Mouse (Mus musculus) megakaryocyte-erythroid progenitor cell, adult 5 weeks (primary cell): ENCODE results near the gene Tcf25. TPM values are rescaled to one million over a fixed set of nuclear protein-coding genes. Genes with fewer than 3 reads are reported as not detected.

Experiments used
- polyA plus RNA-seq: library from polyadenylated mRNA; stranded (reverse); fragments of >175 nt; gene quantifications from 2 replicates; pipeline ENCODE4 v1.2.3, GENCODE M21; 2012

Tcf25 gene
- 86.9 and 109 TPM in 2 replicates for polyA plus RNA-seq

DNA sequence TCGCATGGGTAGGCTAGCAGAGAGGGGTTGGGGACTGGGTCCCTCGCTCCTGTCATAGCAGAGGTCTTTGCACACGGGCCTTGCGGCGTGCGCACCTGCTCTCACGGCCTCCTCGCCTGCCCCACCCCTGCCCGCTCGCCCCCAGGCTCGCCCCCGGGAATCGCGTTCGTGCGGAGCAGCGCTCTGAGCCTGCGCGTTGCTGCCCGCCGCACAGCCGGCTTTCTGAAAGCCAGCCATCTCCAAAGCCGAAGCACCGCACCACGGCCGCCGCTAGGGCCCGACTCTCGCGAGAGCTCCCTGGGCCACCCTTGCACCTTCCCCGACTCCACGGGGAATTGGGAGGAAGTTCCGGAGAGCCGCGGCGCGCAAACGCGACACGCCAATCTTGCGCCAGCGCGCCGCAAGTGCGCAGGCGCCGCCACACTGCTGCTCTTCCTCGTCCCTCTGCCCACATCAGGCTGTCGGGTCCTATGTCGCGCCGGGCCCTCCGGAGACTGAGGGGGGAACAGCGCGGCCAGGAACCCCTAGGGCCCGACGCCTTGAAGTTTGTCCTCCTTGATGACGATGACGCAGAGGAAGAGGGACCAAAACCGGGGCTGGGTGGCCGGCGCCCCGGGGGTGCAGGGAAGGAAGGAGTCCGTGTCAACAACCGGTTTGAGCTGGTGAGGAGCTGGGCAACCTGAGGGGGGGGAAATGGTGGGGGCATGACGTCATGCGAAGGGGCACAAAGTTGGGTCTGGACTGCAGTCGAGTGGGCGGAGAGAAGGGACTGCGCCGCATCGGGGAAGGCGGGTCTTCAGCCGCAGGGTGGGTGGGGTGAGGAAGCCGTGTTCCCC is at the start of gene Tcf25:
TSS of gene Tcf25 (plus strand) at position 351 of the 836 bp plus-strand sequence.

GRCm38 (mm10) chr8:123332262-123333090 is 41.1 kb upstream of the Tcf25 start, which contains the start of gene Spire2:
Gene Spire2, plus strand, starts transcription at chr8:123332713.

DNA sequence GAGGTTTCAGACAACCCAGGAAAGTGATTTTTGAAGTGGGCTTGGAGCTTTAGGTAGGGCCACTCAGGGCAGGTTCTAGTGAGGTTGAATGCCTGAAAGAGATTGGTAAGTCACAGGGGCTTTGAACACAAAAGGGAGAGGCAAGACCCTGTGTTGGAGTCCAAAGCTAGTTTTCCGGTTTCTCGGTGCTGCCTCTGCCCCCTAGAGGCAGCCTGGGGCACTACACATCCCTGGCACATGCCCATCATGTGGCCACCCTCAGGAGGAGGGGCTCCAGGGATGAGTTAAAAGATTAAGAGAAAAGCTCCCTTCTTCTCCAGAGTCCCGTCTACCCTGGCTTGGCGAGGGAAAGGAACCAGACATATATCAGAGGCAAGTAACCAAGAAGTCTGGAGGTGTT is 33.2 kb downstream of the Tcf25 start, which contains the start of gene Mc1r:
TSS of gene Mc1r (plus strand) at position 322 of the 400 bp plus-strand sequence.

GRCm38 (mm10) chr8:123411246-123411645 is 37.7 kb downstream of the Tcf25 start, which contains the start of gene Tubb3:
Gene Tubb3, plus strand, starts transcription at chr8:123411424.

GRCm38 (mm10) chr8:123423441-123423840 is 49.9 kb downstream of the Tcf25 start, which contains the start of gene Def8:
Gene Def8, plus strand, starts transcription at chr8:123423527.

Other genes starting within 250 kb of the Tcf25 start
- gene Sult5a1, start 215.4 kb upstream of the Tcf25 start, polyA plus RNA-seq, result 0.02 TPM in 1 of 2 replicates, not detected in the other
- gene Dpep1, start 187.5 kb upstream of the Tcf25 start, polyA plus RNA-seq, result not detected in 2 replicates
- gene Chmp1a, start 161.0 kb upstream of the Tcf25 start, polyA plus RNA-seq, result 26.0 and 28.9 TPM in 2 replicates
- 0.06 and 0.10 TPM in 2 replicates for gene Spata33, start 160.9 kb upstream of the Tcf25 start, polyA plus RNA-seq
- 93.0 and 94.8 TPM in 2 replicates for gene Cdk10, start 148.9 kb upstream of the Tcf25 start, polyA plus RNA-seq
- 6.7 and 7.1 TPM in 2 replicates for gene Spata2l, start 137.5 kb upstream of the Tcf25 start, polyA plus RNA-seq
- gene Zfp276, start 119.6 kb upstream of the Tcf25 start, polyA plus RNA-seq, result 13.0 and 15.7 TPM in 2 replicates
- 138 and 145 TPM in 2 replicates for gene Vps9d1, start 119.4 kb upstream of the Tcf25 start, polyA plus RNA-seq
- 62.6 and 69.9 TPM in 2 replicates for gene Fanca, start 55.2 kb upstream of the Tcf25 start, polyA plus RNA-seq
- 2.1 and 3.8 TPM in 2 replicates for gene Spire2, start 41.0 kb upstream of the Tcf25 start, polyA plus RNA-seq
- gene Mc1r, start 33.4 kb downstream of the Tcf25 start, polyA plus RNA-seq, result 0.02 and 0.04 TPM in 2 replicates
- gene Tubb3, start 37.7 kb downstream of the Tcf25 start, polyA plus RNA-seq, result 1.2 and 1.6 TPM in 2 replicates
- gene Def8, start 49.8 kb downstream of the Tcf25 start, polyA plus RNA-seq, result 35.5 and 36.3 TPM in 2 replicates
- gene Afg3l1, start 104.2 kb downstream of the Tcf25 start, polyA plus RNA-seq, result 21.9 and 22.2 TPM in 2 replicates
- 0.05 and 0.14 TPM in 2 replicates for gene Dbndd1, start 141.7 kb downstream of the Tcf25 start, polyA plus RNA-seq
- 11.8 and 19.4 TPM in 2 replicates for gene Gas8, start 145.1 kb downstream of the Tcf25 start, polyA plus RNA-seq